Mouse (Mus musculus): Measurements from ENCODE around the gene Rnf144b. TPM values are rescaled to one million over a fixed set of nuclear protein-coding genes. Genes with fewer than 3 reads are reported as not detected.

Rnf144b gene
- polyA plus RNA-seq, 1 experiment: 8.3 TPM

DNA sequence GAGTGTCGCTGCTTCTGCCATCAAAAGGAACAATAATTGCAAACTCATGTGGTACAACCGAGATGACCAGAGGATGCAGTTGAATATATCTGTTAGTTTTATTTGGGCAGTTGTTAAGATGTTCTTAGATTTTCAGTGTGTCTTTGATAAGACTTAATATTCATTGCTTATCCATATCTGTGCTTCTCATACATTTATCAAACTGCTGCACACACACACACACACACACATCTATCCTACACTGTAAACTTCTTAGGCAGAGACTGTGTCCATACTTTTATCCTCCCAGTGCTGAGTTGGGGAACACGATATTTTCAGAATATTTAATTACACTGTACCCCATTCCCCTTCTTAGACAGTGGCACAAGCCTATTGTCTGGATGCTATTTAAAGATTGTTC, 11.3 kb upstream of the Rnf144b start:
- 54% methylated on average over 3 of the region's 3 CpGs for WGBS
- Histone ChIP-seq H3K4me1 (ENCODE audit: control insufficient read depth, insufficient read depth, low read length) (peaks cover 1% of the 10 kb centered on the region; the same call in 1 of the 2 replicates), H3K27ac (ENCODE audit: control insufficient read depth, insufficient read depth, low read depth, low read length, poor library complexity) (peak overlapping the region; percentile 54), H3K4me3 (replicated peaks; ENCODE audit: control insufficient read depth, low read depth, low read length) (no peak overlapping the region)
- TF ChIP-seq POLR2A (IDR thresholded peaks at IDR 0.05; ENCODE audit: borderline replicate concordance, control insufficient read depth, low read depth, low read length) (no peak), CTCF (IDR thresholded peaks at IDR 0.05; ENCODE audit: control insufficient read depth, insufficient read depth, low read length) (no peak)

DNA sequence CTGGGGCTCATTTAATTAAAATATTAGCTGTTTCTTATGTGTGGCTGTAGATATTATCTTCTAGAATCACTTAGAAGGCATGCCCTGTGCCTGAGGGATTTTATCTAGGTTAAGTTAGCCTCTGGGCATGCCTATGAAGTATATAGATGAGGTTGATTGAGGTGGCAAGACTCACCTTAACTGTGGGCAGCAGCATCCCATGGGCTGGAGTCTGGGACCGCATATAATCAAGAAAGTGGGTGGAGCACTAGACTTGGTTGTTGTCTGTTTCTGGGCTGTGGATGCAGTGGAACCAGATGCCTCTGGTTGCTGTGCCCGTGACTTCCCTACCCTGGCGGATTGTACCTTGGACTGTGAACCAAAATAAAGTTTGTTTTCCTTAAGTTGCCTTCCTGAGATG, 10.4 kb upstream of the Rnf144b start:
- no peak overlapping the region for H3K4me3 ChIP-seq (replicated peaks; ENCODE audit: control insufficient read depth, low read depth, low read length)
- peak overlapping the region; percentile 15; the same call in 1 of the 2 replicates for H3K27ac ChIP-seq (ENCODE audit: control insufficient read depth, insufficient read depth, low read depth, low read length, poor library complexity)
- H3K4me1 ChIP-seq (ENCODE audit: control insufficient read depth, insufficient read depth, low read length): peaks cover 1% of the 10 kb centered on the region; the same call in 1 of the 2 replicates
- TF ChIP-seq POLR2A (IDR thresholded peaks at IDR 0.05; ENCODE audit: borderline replicate concordance, control insufficient read depth, low read depth, low read length) (no peak), CTCF (IDR thresholded peaks at IDR 0.05; ENCODE audit: control insufficient read depth, insufficient read depth, low read length) (no peak)
- WGBS: 84% methylated on average over 3 of the region's 3 CpGs

DNA sequence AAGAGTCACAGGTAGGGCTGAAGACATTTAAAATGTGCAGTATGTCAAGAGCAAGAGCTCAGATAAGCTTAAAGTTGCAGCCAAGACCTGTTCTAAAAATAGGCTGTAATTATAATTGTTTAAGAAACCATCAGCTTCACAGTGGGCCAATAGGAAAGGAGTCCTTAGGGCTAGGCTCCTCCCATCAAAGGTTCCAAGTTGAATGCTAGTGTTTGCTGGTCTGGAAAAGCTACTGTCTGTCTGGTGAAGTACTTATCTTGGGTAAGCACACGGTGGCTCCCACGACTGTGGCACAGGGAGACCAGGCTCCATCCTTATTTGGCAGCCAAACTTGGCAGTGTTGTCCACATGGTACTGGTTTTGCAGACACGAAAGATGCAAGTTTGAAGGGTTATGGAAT, 9.5 kb upstream of the Rnf144b start:
- Histone ChIP-seq H3K27ac (ENCODE audit: control insufficient read depth, insufficient read depth, low read depth, low read length, poor library complexity) (peak overlapping the region; percentile 86), H3K4me1 (ENCODE audit: control insufficient read depth, insufficient read depth, low read length) (peaks cover 1% of the 10 kb centered on the region; the same call in 1 of the 2 replicates), H3K4me3 (replicated peaks; ENCODE audit: control insufficient read depth, low read depth, low read length) (no peak overlapping the region)
- TF ChIP-seq POLR2A (IDR thresholded peaks at IDR 0.05; ENCODE audit: borderline replicate concordance, control insufficient read depth, low read depth, low read length) (no peak), CTCF (IDR thresholded peaks at IDR 0.05; ENCODE audit: control insufficient read depth, insufficient read depth, low read length) (no peak)
- 51% methylated on average over 3 of the region's 3 CpGs for WGBS

DNA sequence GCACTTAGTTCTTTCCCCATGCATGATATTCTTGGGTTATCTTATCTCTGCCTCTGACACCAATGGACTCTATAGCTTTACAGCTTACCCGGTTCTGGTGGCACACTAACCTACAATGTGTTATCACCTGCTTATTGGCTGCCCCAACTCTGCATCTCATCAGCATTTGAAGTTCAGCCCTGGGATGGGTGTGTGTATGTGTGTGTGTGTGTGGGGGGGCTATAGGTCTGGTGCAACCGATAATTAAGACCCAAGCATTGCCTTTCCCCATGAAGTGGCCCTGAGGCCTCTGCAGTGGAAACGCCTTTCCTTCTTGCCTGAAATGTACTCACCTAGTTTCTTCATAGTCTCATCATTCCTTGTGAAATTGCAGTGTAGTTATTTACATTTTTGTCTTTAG, 6.5 kb upstream of the Rnf144b start:
- Histone ChIP-seq H3K27ac (ENCODE audit: control insufficient read depth, insufficient read depth, low read depth, low read length, poor library complexity) (no peak overlapping the region), H3K4me1 (ENCODE audit: control insufficient read depth, insufficient read depth, low read length) (peaks cover 1% of the 10 kb centered on the region; the same call in 1 of the 2 replicates)

DNA sequence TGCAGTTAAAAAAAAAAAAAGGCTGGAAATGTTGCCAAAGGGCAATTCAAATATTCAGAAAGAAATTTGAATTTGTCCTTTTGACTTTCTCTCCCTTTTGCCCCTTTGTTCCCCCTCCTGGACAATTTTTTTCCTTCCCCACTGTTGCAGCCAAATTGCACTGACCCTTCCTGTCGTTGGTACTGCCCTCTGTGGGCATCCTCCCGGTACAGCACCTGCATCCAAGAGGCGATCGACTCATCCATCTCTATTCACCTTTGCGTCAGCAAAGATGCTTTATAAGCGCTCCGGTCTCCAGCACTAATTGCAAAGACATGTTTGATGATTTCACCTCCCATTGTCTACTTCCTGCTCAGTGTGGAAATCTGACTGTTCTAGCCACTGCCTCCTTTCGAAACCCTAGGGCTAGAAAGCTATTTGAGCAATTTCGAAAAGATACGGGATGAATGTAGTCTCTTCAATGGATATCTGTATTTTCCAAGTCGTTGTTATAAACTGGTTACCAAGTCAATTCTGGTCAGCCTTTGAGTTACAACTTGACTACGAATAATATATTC, 1.0 kb upstream of the Rnf144b start:
- H3K27ac ChIP-seq (ENCODE audit: control insufficient read depth, insufficient read depth, low read depth, low read length, poor library complexity): no peak overlapping the region
- H3K4me1 ChIP-seq (ENCODE audit: control insufficient read depth, insufficient read depth, low read length): peaks cover 1% of the 10 kb centered on the region
- TF ChIP-seq CTCF (IDR thresholded peaks at IDR 0.05; ENCODE audit: control insufficient read depth, insufficient read depth, low read length) (peak; percentile 39; the same call in 1 of the 2 replicates), POLR2A (IDR thresholded peaks at IDR 0.05; ENCODE audit: borderline replicate concordance, control insufficient read depth, low read depth, low read length) (no peak)
- peak overlapping the region; percentile 17 for H3K4me3 ChIP-seq (replicated peaks; ENCODE audit: control insufficient read depth, low read depth, low read length)
- 38% methylated on average over 12 of the region's 12 CpGs for WGBS

More for the DNA sequence above, 6.5 kb upstream of the Rnf144b start:
- no peak for TF ChIP-seq POLR2A (IDR thresholded peaks at IDR 0.05; ENCODE audit: borderline replicate concordance, control insufficient read depth, low read depth, low read length)
- TF ChIP-seq CTCF (IDR thresholded peaks at IDR 0.05; ENCODE audit: control insufficient read depth, insufficient read depth, low read length): no peak
- no peak overlapping the region for H3K4me3 ChIP-seq (replicated peaks; ENCODE audit: control insufficient read depth, low read depth, low read length)
- 74% methylated on average over 3 of the region's 3 CpGs for WGBS

DNA sequence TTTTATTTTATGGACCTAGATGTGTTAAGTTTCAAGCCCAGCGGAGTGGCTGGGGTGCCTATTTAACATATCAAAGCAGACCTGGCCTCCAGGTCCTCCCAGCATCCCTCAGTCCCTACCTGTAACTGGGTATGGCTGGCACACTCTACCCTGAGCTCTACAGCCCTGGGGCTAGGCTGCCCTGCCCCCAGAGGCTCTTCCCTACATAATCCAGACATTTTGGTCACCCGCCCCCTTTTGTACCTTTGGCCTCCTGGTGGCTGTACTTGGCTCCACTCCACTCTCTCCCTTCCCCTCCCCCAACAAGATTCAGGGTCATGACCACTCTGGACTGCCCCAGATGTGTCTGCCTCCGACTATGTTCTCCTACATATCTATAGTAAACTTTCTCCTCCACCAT, 2.0 kb downstream of the Rnf144b start:
- H3K4me3 ChIP-seq (replicated peaks; ENCODE audit: control insufficient read depth, low read depth, low read length): no peak overlapping the region
- TF ChIP-seq CTCF (IDR thresholded peaks at IDR 0.05; ENCODE audit: control insufficient read depth, insufficient read depth, low read length) (no peak), POLR2A (IDR thresholded peaks at IDR 0.05; ENCODE audit: borderline replicate concordance, control insufficient read depth, low read depth, low read length) (no peak)
- H3K27ac ChIP-seq (ENCODE audit: control insufficient read depth, insufficient read depth, low read depth, low read length, poor library complexity): no peak overlapping the region
- peaks cover 1% of the 10 kb centered on the region for H3K4me1 ChIP-seq (ENCODE audit: control insufficient read depth, insufficient read depth, low read length)
- 73% methylated on average over 3 of the region's 3 CpGs for WGBS

DNA sequence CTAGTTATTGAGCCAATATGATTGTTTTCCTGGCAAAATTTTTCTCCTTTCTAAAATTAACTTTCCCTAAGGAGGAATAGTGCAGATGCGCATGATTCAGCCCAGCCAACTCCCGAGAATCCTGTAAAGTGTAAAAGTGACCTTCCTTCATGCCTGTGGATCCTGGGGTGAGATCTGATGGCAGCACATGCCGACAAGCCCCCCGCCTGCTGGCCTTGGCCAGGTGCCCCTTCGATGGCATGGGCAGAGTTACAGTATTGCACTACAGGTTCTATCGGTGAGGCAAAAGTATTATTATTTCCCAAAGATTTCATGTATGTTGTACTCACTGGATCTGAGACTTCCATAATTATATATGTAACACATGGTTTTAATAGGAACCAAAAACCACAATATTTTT, 2.5 kb downstream of the Rnf144b start:
- TF ChIP-seq CTCF (IDR thresholded peaks at IDR 0.05; ENCODE audit: control insufficient read depth, insufficient read depth, low read length) (no peak), POLR2A (IDR thresholded peaks at IDR 0.05; ENCODE audit: borderline replicate concordance, control insufficient read depth, low read depth, low read length) (no peak)
- Histone ChIP-seq H3K27ac (ENCODE audit: control insufficient read depth, insufficient read depth, low read depth, low read length, poor library complexity) (no peak overlapping the region), H3K4me1 (ENCODE audit: control insufficient read depth, insufficient read depth, low read length) (peaks cover 1% of the 10 kb centered on the region), H3K4me3 (replicated peaks; ENCODE audit: control insufficient read depth, low read depth, low read length) (no peak overlapping the region)
- WGBS: 86% methylated on average over 6 of the region's 6 CpGs

DNA sequence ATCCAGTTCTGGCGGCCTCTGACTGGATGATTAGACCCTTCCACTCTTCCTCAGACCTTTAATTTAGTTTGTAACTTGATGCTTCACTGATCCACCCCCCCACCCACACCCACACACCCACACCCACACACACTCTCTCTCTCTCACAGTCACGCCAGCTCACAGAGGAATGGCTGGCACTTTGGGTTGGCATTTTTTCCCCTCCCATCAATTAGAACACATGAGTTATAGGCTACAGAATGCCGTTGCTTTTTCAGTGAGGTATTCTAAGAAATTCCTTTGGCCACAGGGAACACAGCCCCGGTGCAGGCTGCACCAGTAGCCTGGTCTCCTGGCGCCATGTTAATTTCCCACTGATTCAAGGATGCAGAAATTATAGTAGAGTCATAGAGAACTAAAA, 3.1 kb downstream of the Rnf144b start:
- 83% methylated on average over 5 of the region's 5 CpGs for WGBS
- H3K4me3 ChIP-seq (replicated peaks; ENCODE audit: control insufficient read depth, low read depth, low read length): no peak overlapping the region
- H3K4me1 ChIP-seq (ENCODE audit: control insufficient read depth, insufficient read depth, low read length): peaks cover 1% of the 10 kb centered on the region
- no peak overlapping the region for H3K27ac ChIP-seq (ENCODE audit: control insufficient read depth, insufficient read depth, low read depth, low read length, poor library complexity)
- TF ChIP-seq POLR2A (IDR thresholded peaks at IDR 0.05; ENCODE audit: borderline replicate concordance, control insufficient read depth, low read depth, low read length) (no peak), CTCF (IDR thresholded peaks at IDR 0.05; ENCODE audit: control insufficient read depth, insufficient read depth, low read length) (no peak)

DNA sequence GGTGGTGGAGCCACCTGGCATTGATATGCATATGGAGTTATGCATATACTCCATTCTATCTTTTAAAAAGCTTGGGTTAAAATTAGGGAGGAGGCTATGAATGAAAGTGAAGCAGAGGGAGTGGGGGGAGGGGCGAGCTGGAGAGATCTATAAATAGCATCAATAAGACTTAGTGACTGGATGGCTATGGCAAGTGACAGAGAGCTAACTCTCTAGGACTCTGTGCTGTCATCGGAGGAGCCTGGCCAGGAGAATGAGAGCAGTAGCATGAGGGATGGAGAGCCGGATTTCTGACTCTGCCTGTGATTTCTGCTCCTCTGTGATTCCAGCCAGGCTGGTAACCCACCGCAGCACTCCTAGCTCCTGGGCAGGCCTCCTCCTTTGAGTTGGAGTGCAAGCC, 6.6 kb downstream of the Rnf144b start:
- TF ChIP-seq CTCF (IDR thresholded peaks at IDR 0.05; ENCODE audit: control insufficient read depth, insufficient read depth, low read length) (no peak), POLR2A (IDR thresholded peaks at IDR 0.05; ENCODE audit: borderline replicate concordance, control insufficient read depth, low read depth, low read length) (no peak)
- no peak overlapping the region for H3K27ac ChIP-seq (ENCODE audit: control insufficient read depth, insufficient read depth, low read depth, low read length, poor library complexity)
- H3K4me3 ChIP-seq (replicated peaks; ENCODE audit: control insufficient read depth, low read depth, low read length): no peak overlapping the region
- H3K4me1 ChIP-seq (ENCODE audit: control insufficient read depth, insufficient read depth, low read length): no peaks in the 10 kb centered on the region; the same call in 1 of the 2 replicates
- whole genome bisulfite sequencing: 84% methylated on average over 4 of the region's 4 CpGs

Data from bone marrow, adult 2 months (tissue).